Comparison of ENCODE assay signal across 9 mouse cellular contexts in the genomic region with DNA sequence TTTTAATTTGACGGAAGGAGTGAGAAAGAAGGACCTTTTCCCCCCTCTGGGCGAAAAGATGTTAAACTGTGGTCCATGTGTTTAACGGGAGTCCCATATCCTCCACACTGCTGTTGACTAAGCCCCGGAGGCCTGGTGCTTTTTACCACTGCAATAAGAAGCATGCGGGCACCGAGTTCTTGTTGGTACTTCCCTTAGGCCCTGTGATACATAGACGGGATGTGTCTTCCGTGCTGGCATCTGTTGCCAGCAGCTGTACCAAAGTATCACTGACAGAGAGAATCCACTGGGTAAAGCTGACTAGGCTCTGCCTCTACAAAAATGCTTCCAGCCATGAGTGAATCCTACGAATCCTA.
DNase-seq lines count a peak whose midpoint lies in the region; ATAC-seq and TF ChIP-seq lines count a peak whose summit lies in the region.
"Had no signal": no experiment of that assay in that cellular context is flagged by ENCODE, and none has a peak within 500 bp of the region (broad histone marks: within the 10 kb centered on the region; RNA-seq: fewer than 3 reads in every experiment).

No protein-coding gene starts in this region.

- H3K4me1 ChIP-seq in heart, embryonic 14.5 days (ENCODE audit: control insufficient read depth in 2 of 2, insufficient read depth in 2 of 2, low read length in 2 of 2), result peaks cover 23 to 28% of the 10 kb centered on the region in 2 experiments
- no peaks in the 10 kb centered on the region; the same call in 1 of the 2 replicates for H3K4me1 ChIP-seq in testis, adult 2 months (ENCODE audit: control insufficient read depth, insufficient read depth, low read length)
- peaks cover 43% of the 10 kb centered on the region for H3K4me1 ChIP-seq in limb, embryonic 12.5 days (replicated peaks)
- H3K4me1 ChIP-seq in stomach, embryonic 16.5 days (ENCODE audit: control insufficient read depth, insufficient read depth, low read length), result peaks cover 27% of the 10 kb centered on the region

- peak overlapping the region in 1 of 2 experiments; percentile 53; a peak in 2 of 4 replicates for H3K27ac ChIP-seq in heart, embryonic 14.5 days (replicated peaks in 1 of 2; ENCODE audit: control insufficient read depth in 1 of 2, insufficient read depth in 1 of 2, low read depth in 2 of 2, low read length in 2 of 2)
- H3K27ac ChIP-seq in testis, adult 2 months (ENCODE audit: control insufficient read depth, insufficient read depth, low read depth, low read length), result peak overlapping the region; percentile 62
- H3K27ac ChIP-seq in limb, embryonic 12.5 days, result peak overlapping the region; percentile 92
- peak overlapping the region; percentile 80 for H3K27ac ChIP-seq in stomach, embryonic 16.5 days (ENCODE audit: low read length)

- H3K4me2 ChIP-seq in heart, embryonic 14.5 days (ENCODE audit: low read length), result no peak overlapping the region
- H3K4me2 ChIP-seq in limb, embryonic 12.5 days, result no peak overlapping the region; the same call in 1 of the 2 replicates
- H3K4me2 ChIP-seq in stomach, embryonic 16.5 days (ENCODE audit: low read depth, low read length), result no peak overlapping the region

- WGBS in heart, embryonic 14.5 days, result 71% methylated on average over 9 of the region's 9 CpGs
- 28% methylated on average over 9 of the region's 9 CpGs for WGBS in limb, embryonic 12.5 days
- 44% methylated on average over 9 of the region's 9 CpGs for WGBS in stomach, embryonic 16.5 days

- no peak for TF ChIP-seq POLR2A in testis, adult 2 months (IDR thresholded peaks at IDR 0.05; ENCODE audit: control insufficient read depth, low read depth, low read length)

- DNase-seq in heart, adult 11 months, result no peak
- DNase-seq in testis, postnatal 10 days (ENCODE audit: low spot score), result no peak
- no peak for DNase-seq in cerebellum, postnatal 36 days
- no peak for DNase-seq in urinary bladder, postnatal 10 days (ENCODE audit: low spot score)
- DNase-seq: thymus, postnatal 14 days had no signal

- 0 out of 2 replicates have a peak, but pooled peaks cover 2% of the 10 kb centered on the region for H3K9me3 ChIP-seq in heart, embryonic 14.5 days (ENCODE audit: control insufficient read depth, low read length)
- peaks cover 7% of the 10 kb centered on the region; the same call in 1 of the 2 replicates for H3K9me3 ChIP-seq in limb, embryonic 12.5 days
- H3K9me3 ChIP-seq in stomach, embryonic 16.5 days (replicated peaks; ENCODE audit: control insufficient read depth, low read length), result peaks cover 8% of the 10 kb centered on the region; the same call in 1 of the 2 replicates

- no peak overlapping the region for H3K4me3 ChIP-seq in heart, embryonic 14.5 days (ENCODE audit: control insufficient read depth in 1 of 2, insufficient read depth in 1 of 2, low read depth in 1 of 2, low read length in 2 of 2)
- H3K4me3 ChIP-seq in testis, adult 2 months (ENCODE audit: control insufficient read depth, low read depth, low read length), result no peak overlapping the region
- no peak overlapping the region for H3K4me3 ChIP-seq in limb, embryonic 12.5 days (replicated peaks)
- H3K4me3 ChIP-seq in stomach, embryonic 16.5 days (replicated peaks; ENCODE audit: low read length), result no peak overlapping the region

- H3K27me3 ChIP-seq in heart, embryonic 14.5 days (ENCODE audit: control insufficient read depth, insufficient read depth, low read length), result no peaks in the 10 kb centered on the region
- no peaks in the 10 kb centered on the region for H3K27me3 ChIP-seq in testis, adult 2 months (ENCODE audit: control insufficient read depth, insufficient read depth, low read length)
- H3K27me3 ChIP-seq in limb, embryonic 12.5 days, result no peaks in the 10 kb centered on the region
- no peaks in the 10 kb centered on the region for H3K27me3 ChIP-seq in stomach, embryonic 16.5 days (ENCODE audit: control insufficient read depth, insufficient read depth, low read length)

- peak overlapping the region; percentile 25; the same call in 1 of the 2 replicates for H3K9ac ChIP-seq in heart, embryonic 14.5 days (ENCODE audit: low read length)
- H3K9ac ChIP-seq in limb, embryonic 12.5 days (replicated peaks), result no peak overlapping the region
- peak overlapping the region; percentile 47 for H3K9ac ChIP-seq in stomach, embryonic 16.5 days (ENCODE audit: low read length)

- no peak for TF ChIP-seq CTCF in testis, adult 2 months (IDR thresholded peaks at IDR 0.05; ENCODE audit: control insufficient read depth, insufficient read depth, insufficient replicate concordance, low read depth, low read length)

- ATAC-seq in heart, embryonic 14.5 days (ENCODE audit: insufficient number of reproducible peaks, insufficient read depth, low FRiP score, low read depth), result no peak
- peak; percentile 5; the same call in 1 of the 2 replicates for ATAC-seq in limb, embryonic 12.5 days (ENCODE audit: insufficient number of reproducible peaks, insufficient read depth, low FRiP score, low TSS enrichment, low read depth)
- peak; percentile 26; the same call in 1 of the 2 replicates for ATAC-seq in stomach, embryonic 16.5 days (ENCODE audit: insufficient read depth, low FRiP score)

- no peaks in the 10 kb centered on the region for H3K36me3 ChIP-seq in heart, embryonic 14.5 days (ENCODE audit: control insufficient read depth, insufficient read depth, low read length)
- no peaks in the 10 kb centered on the region for H3K36me3 ChIP-seq in testis, adult 2 months (ENCODE audit: control insufficient read depth, insufficient read depth, low read length)
- no peaks in the 10 kb centered on the region for H3K36me3 ChIP-seq in limb, embryonic 12.5 days
- H3K36me3 ChIP-seq in stomach, embryonic 16.5 days (ENCODE audit: control insufficient read depth, insufficient read depth, low read length), result no peaks in the 10 kb centered on the region
